19 mouse cellular contexts compared by ENCODE assay signal in genomic region chr7:118362258-118362657, GRCm38 (mm10).
A peak's percentile ranks its signal among the peaks of the same experiment; 100 is the strongest.
DNase-seq lines count a peak whose midpoint lies in the region; ATAC-seq and TF ChIP-seq lines count a peak whose summit lies in the region.
"Had no signal": no experiment of that assay in that cellular context is flagged by ENCODE, and none has a peak within 500 bp of the region (broad histone marks: within the 10 kb centered on the region; RNA-seq: fewer than 3 reads in every experiment).

No protein-coding gene starts in this region.

- H3K4me3 ChIP-seq in kidney, embryonic 15.5 days (replicated peaks) = no peak overlapping the region
- no peak overlapping the region for H3K4me3 ChIP-seq in cerebellum, adult 2 months (replicated peaks; ENCODE audit: insufficient read depth, low read depth, low read length)
- H3K4me3 ChIP-seq: embryonic facial prominence, embryonic 10.5 days; embryonic facial prominence, embryonic 12.5 days; forebrain, embryonic 13.5 days; forebrain, embryonic 15.5 days had no signal

- DNase-seq in kidney, postnatal 25 days = no peak
- peak; percentile 44 for DNase-seq in NIH3T3 (ENCODE audit: low read depth)
- DNase-seq in cerebellum, adult 2 months = no peak
- no peak for DNase-seq in adipocyte (ENCODE audit: low spot score)
- DNase-seq: adrenal gland, adult 2 months; adrenal gland, postnatal 10 days; adrenal gland, postnatal 25 days; cerebellum, adult 11 months; cerebellum, adult 18-20 months; cerebellum, adult 9-10 months; cerebellum, postnatal 10 days; cerebellum, postnatal 25 days; forebrain, postnatal 0 days had no signal

- no peaks in the 10 kb centered on the region for H3K36me3 ChIP-seq in kidney, embryonic 15.5 days
- H3K36me3 ChIP-seq: embryonic facial prominence, embryonic 10.5 days; embryonic facial prominence, embryonic 12.5 days; forebrain, embryonic 15.5 days had no signal

- no peak for ATAC-seq in kidney, embryonic 15.5 days (replicated peaks; ENCODE audit: low FRiP score)
- ATAC-seq: activated CD4-positive, CD25-positive, alpha-beta regulatory T cell, adult 4 months; forebrain, embryonic 13.5 days; forebrain, embryonic 15.5 days; forebrain, postnatal 0 days had no signal

- no peak for TF ChIP-seq CTCF in cerebellum, adult 2 months (IDR thresholded peaks at IDR 0.05; ENCODE audit: borderline replicate concordance, insufficient read depth, low read depth, low read length)

- peaks cover 28% of the 10 kb centered on the region for H3K4me1 ChIP-seq in kidney, embryonic 15.5 days
- peaks cover 4% of the 10 kb centered on the region; the same call in 1 of the 2 replicates for H3K4me1 ChIP-seq in cerebellum, adult 2 months (ENCODE audit: control insufficient read depth, insufficient read depth, low read length)

- H3K9me3 ChIP-seq in kidney, embryonic 15.5 days (replicated peaks) = no peaks in the 10 kb centered on the region
- H3K9me3 ChIP-seq: embryonic facial prominence, embryonic 10.5 days; embryonic facial prominence, embryonic 12.5 days; forebrain, embryonic 13.5 days; forebrain, embryonic 15.5 days had no signal

- no peak overlapping the region for H3K4me2 ChIP-seq in kidney, embryonic 15.5 days
- H3K4me2 ChIP-seq: embryonic facial prominence, embryonic 12.5 days; forebrain, embryonic 13.5 days; forebrain, embryonic 15.5 days had no signal

- TF ChIP-seq POLR2A in cerebellum, adult 2 months (IDR thresholded peaks at IDR 0.05; ENCODE audit: borderline replicate concordance, insufficient read depth, low read length) = no peak

- 53% methylated on average over 3 of the region's 3 CpGs for WGBS in kidney, embryonic 15.5 days
- 39% methylated on average over 3 of the region's 3 CpGs for WGBS in cerebellum, adult 2 months

- no peak overlapping the region for H3K9ac ChIP-seq in kidney, embryonic 15.5 days
- H3K9ac ChIP-seq: embryonic facial prominence, embryonic 12.5 days; forebrain, embryonic 13.5 days; forebrain, embryonic 15.5 days; forebrain, postnatal 0 days had no signal

- peak overlapping the region; percentile 74; the same call in 1 of the 2 replicates for H3K27ac ChIP-seq in kidney, embryonic 15.5 days
- no peak overlapping the region for H3K27ac ChIP-seq in cerebellum, adult 2 months (ENCODE audit: insufficient read depth, low read length)
- H3K27ac ChIP-seq: embryonic facial prominence, embryonic 10.5 days; embryonic facial prominence, embryonic 12.5 days; forebrain, embryonic 13.5 days; forebrain, embryonic 15.5 days had no signal

- no peaks in the 10 kb centered on the region for H3K27me3 ChIP-seq in kidney, embryonic 15.5 days
- H3K27me3 ChIP-seq in cerebellum, adult 2 months (ENCODE audit: control insufficient read depth, insufficient read depth, low read length) = no peaks in the 10 kb centered on the region
- H3K27me3 ChIP-seq: embryonic facial prominence, embryonic 12.5 days; forebrain, embryonic 13.5 days; forebrain, embryonic 15.5 days had no signal
